Mouse (Mus musculus) liver, adult (tissue): ENCODE measurements around the gene Erbb4.

Source experiments
- GATA4 ChIP-seq: IDR thresholded peaks from 2 replicates; pipeline ENCODE4 v1.6.1; 2014; ENCODE audit warnings: mild to moderate bottlenecking, low read length; ENCODE audit not compliant: insufficient replicate concordance

Erbb4 gene

GRCm38 (mm10) chr1:68961365-68962116, 146.3 kb downstream of the Erbb4 start:
- no peak for TF ChIP-seq GATA4

- TF ChIP-seq GATA4, result no peak
These were observed 150.9 kb downstream of the Erbb4 start for GRCm38 (mm10) chr1:68956766-68957533.

GRCm38 (mm10) chr1:68955482-68955881, 152.4 kb downstream of the Erbb4 start:
- no peak for TF ChIP-seq GATA4

GRCm38 (mm10) chr1:68943141-68943540, 164.7 kb downstream of the Erbb4 start:
- no peak for TF ChIP-seq GATA4

GRCm38 (mm10) chr1:68934804-68935203, 173.1 kb downstream of the Erbb4 start:
- TF ChIP-seq GATA4, result no peak

- TF ChIP-seq GATA4, result no peak
These were observed 174.4 kb downstream of the Erbb4 start for GRCm38 (mm10) chr1:68933330-68934065.

- TF ChIP-seq GATA4, result no peak
These were observed 190.0 kb downstream of the Erbb4 start for GRCm38 (mm10) chr1:68917828-68918227.

GRCm38 (mm10) chr1:68892041-68892440, 215.8 kb downstream of the Erbb4 start:
- TF ChIP-seq GATA4, result no peak

- no peak for TF ChIP-seq GATA4
These were observed 221.0 kb downstream of the Erbb4 start for GRCm38 (mm10) chr1:68886823-68887222.

GRCm38 (mm10) chr1:68874954-68875353, 232.9 kb downstream of the Erbb4 start:
- TF ChIP-seq GATA4, result no peak

GRCm38 (mm10) chr1:68873635-68874020, 234.2 kb downstream of the Erbb4 start:
- TF ChIP-seq GATA4, result no peak

- TF ChIP-seq GATA4, result no peak
These were observed 234.8 kb downstream of the Erbb4 start for GRCm38 (mm10) chr1:68872976-68873634.

- no peak for TF ChIP-seq GATA4
These were observed 247.5 kb downstream of the Erbb4 start for GRCm38 (mm10) chr1:68860341-68860740.

GRCm38 (mm10) chr1:68859480-68859879, 248.4 kb downstream of the Erbb4 start:
- TF ChIP-seq GATA4, result no peak

- no peak for TF ChIP-seq GATA4
These were observed 268.5 kb downstream of the Erbb4 start for GRCm38 (mm10) chr1:68839352-68839751.
